Mouse (Mus musculus) C2C12 (cell line): ENCODE measurements around the gene Cep95.

ENCODE experiments used
- CEBPB ChIP-seq: IDR thresholded peaks from one replicate; pipeline ENCODE4 v1.6.1; 2011; ENCODE audit warnings: low read depth, mild to moderate bottlenecking, control low read depth, moderate library complexity
- CTCF ChIP-seq: IDR thresholded peaks from one replicate; pipeline ENCODE4 v1.5.1; 2011; ENCODE audit not compliant: control insufficient read depth, insufficient read depth, insufficient read length
- FOSL1 ChIP-seq: IDR thresholded peaks from one replicate; pipeline ENCODE4 v1.8.0; 2011; ENCODE audit warnings: mild to moderate bottlenecking, low read length; ENCODE audit not compliant: poor library complexity, insufficient read depth, severe bottlenecking
- MAX ChIP-seq: IDR thresholded peaks from one replicate; pipeline ENCODE4 v1.6.1; 2011; ENCODE audit warnings: mild to moderate bottlenecking, control low read depth

DNA sequence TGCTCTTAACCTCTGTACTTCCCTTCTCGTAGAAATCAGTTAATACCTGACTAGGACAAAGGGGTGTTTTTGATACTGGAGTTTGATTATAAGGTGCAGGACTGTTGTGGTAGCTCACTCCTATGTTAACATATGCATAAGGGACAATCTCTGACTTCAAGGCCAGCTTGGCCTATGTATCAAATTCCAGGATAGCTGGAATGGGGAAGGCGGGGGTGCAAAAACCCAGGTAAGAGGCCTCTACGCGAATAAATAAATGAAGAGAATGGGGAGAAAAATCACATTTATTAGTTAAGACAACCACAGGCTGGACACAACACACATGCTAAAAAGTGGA, 9.0 kb upstream of the Cep95 start:
- TF ChIP-seq FOSL1 (no peak), CTCF (no peak), MAX (no peak), CEBPB (no peak)
